Mouse (Mus musculus) liver, embryonic 11.5 days (tissue): ENCODE results near the gene Ugt1a10. TPM values are rescaled to one million over a fixed set of nuclear protein-coding genes. Genes with fewer than 3 reads are reported as not detected.
"Not testable (repeated sequence)": the region's sequence is repeated elsewhere in the genome, so short reads cannot be mapped to it uniquely, and the experiment has no call there.

Source experiments
- ATAC-seq: fragments of 200-750 bp; cut with Nextera tagmentation; replicated peaks from 2 replicates; pipeline ENCODE4 v1.8.0; 2017; ENCODE audit warnings: moderate number of reproducible peaks, mild to moderate bottlenecking, moderate TSS enrichment, moderate library complexity; ENCODE audit not compliant: low FRiP score
- DNase-seq: peaks from one replicate; pipeline ENCODE4 v3.0.0-alpha.2; 2017; ENCODE audit warnings: low spot score
- H3K27ac ChIP-seq: fragments of 300-500 bp; sonication (generic); 2 replicates; pipeline ENCODE4 v1.5.1; 2014; ENCODE audit warnings: mild to moderate bottlenecking, low read depth, low read length, control low read depth
- H3K27me3 ChIP-seq: fragments of 300-500 bp; sonication (generic); replicated peaks from 2 replicates; pipeline ENCODE4 v1.6.1; 2014; ENCODE audit warnings: low read length, mixed read lengths; ENCODE audit not compliant: control insufficient read depth, insufficient read depth
- H3K36me3 ChIP-seq: fragments of 300-500 bp; sonication (generic); 2 replicates; pipeline ENCODE4 v1.6.1; 2014; ENCODE audit warnings: mild to moderate bottlenecking, low read length, moderate library complexity, mixed read lengths; ENCODE audit not compliant: control insufficient read depth, insufficient read depth
- H3K4me1 ChIP-seq: fragments of 300-500 bp; sonication (generic); replicated peaks from 2 replicates; pipeline ENCODE4 v1.6.1; 2014; ENCODE audit warnings: low read length, mixed read lengths; ENCODE audit not compliant: control insufficient read depth, insufficient read depth
- H3K4me2 ChIP-seq: fragments of 300-500 bp; sonication (generic); 2 replicates; pipeline ENCODE4 v1.6.1; 2014; ENCODE audit warnings: mild to moderate bottlenecking, control low read depth, moderate library complexity
- H3K4me3 ChIP-seq: fragments of 300-500 bp; sonication (generic); 2 replicates; pipeline ENCODE4 v1.5.1; 2014; ENCODE audit warnings: low read depth, low read length, control low read depth
- H3K9ac ChIP-seq: fragments of 300-500 bp; sonication (generic); 2 replicates; pipeline ENCODE4 v1.6.1; 2014; ENCODE audit warnings: low read depth, low read length, control low read depth
- H3K9me3 ChIP-seq: fragments of 300-500 bp; sonication (generic); 2 replicates; pipeline ENCODE4 v1.6.1; 2016; ENCODE audit warnings: low read length, inconsistent platforms, mixed read lengths; ENCODE audit not compliant: control insufficient read depth
- WGBS: fragments of 180-500 bp; shearing (Covaris S2); extraction: QIAGEN DNeasy Blood & Tissue Kit; methylation state at CpG from one replicate; pipeline ENCODE4 v1.1.7; 2014; 5-methylcytosine and 5-hydroxymethylcytosine counted together
- polyA plus RNA-seq: library from polyadenylated mRNA; unstranded; fragments of >200 nt; fragmentation: Nextera tagmentation; extraction: Ambion mirVana; gene quantifications from 2 replicates; pipeline ENCODE4 v1.2.1, GENCODE M21; 2014

Gene Ugt1a10
- polyA plus RNA-seq, 1 experiment from 2014 or later: not detected

- H3K9ac ChIP-seq, H3K4me2 ChIP-seq, DNase-seq, H3K4me3 ChIP-seq, H3K4me1 ChIP-seq, H3K27me3 ChIP-seq, H3K36me3 ChIP-seq, H3K9me3 ChIP-seq, ATAC-seq, H3K27ac ChIP-seq: not testable (repeated sequence)
- 76% methylated on average over 4 of the region's 4 CpGs for WGBS
Measured at GRCm38 (mm10) chr1:88125827-88126360, 70.7 kb downstream of the Ugt1a10 start.

- not testable (repeated sequence) for H3K27me3 ChIP-seq, ATAC-seq, H3K4me2 ChIP-seq, H3K9me3 ChIP-seq, H3K9ac ChIP-seq, H3K4me1 ChIP-seq, H3K27ac ChIP-seq, H3K4me3 ChIP-seq, DNase-seq, H3K36me3 ChIP-seq
- WGBS: 69% methylated on average over 2 of the region's 2 CpGs
Measured at GRCm38 (mm10) chr1:88129091-88129490, 73.9 kb downstream of the Ugt1a10 start.

GRCm38 (mm10) chr1:88130223-88130622 lies 75.0 kb downstream of the Ugt1a10 start:
- H3K9ac ChIP-seq, H3K4me2 ChIP-seq, H3K4me1 ChIP-seq, H3K27me3 ChIP-seq, H3K9me3 ChIP-seq, ATAC-seq, DNase-seq, H3K36me3 ChIP-seq, H3K27ac ChIP-seq, H3K4me3 ChIP-seq: not testable (repeated sequence)
- WGBS: 90% methylated on average over 1 of the region's 1 CpGs

GRCm38 (mm10) chr1:88133908-88134456 lies 78.8 kb downstream of the Ugt1a10 start:
- DNase-seq (no peak), ATAC-seq (no peak)
- H3K4me2 ChIP-seq: no peak overlapping the region
- no peak overlapping the region for H3K9ac ChIP-seq
- H3K27ac ChIP-seq: no peak overlapping the region
- no peaks in the 10 kb centered on the region for H3K9me3 ChIP-seq
- no peaks in the 10 kb centered on the region for H3K36me3 ChIP-seq
- 0 out of 2 replicates have a peak, but pooled peaks cover 2% of the 10 kb centered on the region for H3K4me1 ChIP-seq
- no peaks in the 10 kb centered on the region for H3K27me3 ChIP-seq
- WGBS: 69% methylated on average over 3 of the region's 3 CpGs
- no peak overlapping the region for H3K4me3 ChIP-seq

- WGBS: 36% methylated on average over 5 of the region's 5 CpGs
- not testable (repeated sequence) for H3K9me3 ChIP-seq, H3K4me1 ChIP-seq, H3K4me3 ChIP-seq, H3K27ac ChIP-seq, H3K27me3 ChIP-seq, ATAC-seq, H3K4me2 ChIP-seq, DNase-seq, H3K36me3 ChIP-seq, H3K9ac ChIP-seq
Measured at GRCm38 (mm10) chr1:88134457-88135011, 79.3 kb downstream of the Ugt1a10 start, which contains the start of gene Ugt1a6a. Gene Ugt1a6a (plus strand): TSS chr1:88134809.

GRCm38 (mm10) chr1:88135229-88135904 lies 80.2 kb downstream of the Ugt1a10 start:
- not testable (repeated sequence) for H3K4me3 ChIP-seq, H3K4me1 ChIP-seq, H3K9me3 ChIP-seq, DNase-seq, H3K27me3 ChIP-seq, H3K4me2 ChIP-seq, H3K27ac ChIP-seq, ATAC-seq, H3K36me3 ChIP-seq, H3K9ac ChIP-seq
- 90% methylated on average over 5 of the region's 6 CpGs for WGBS

GRCm38 (mm10) chr1:88136646-88137045 lies 81.5 kb downstream of the Ugt1a10 start:
- Histone ChIP-seq H3K9me3 (no peaks in the 10 kb centered on the region), H3K4me1 (0 out of 2 replicates have a peak, but pooled peaks cover 2% of the 10 kb centered on the region), H3K4me2 (no peak overlapping the region), H3K9ac (no peak overlapping the region), H3K27ac (no peak overlapping the region), H3K27me3 (no peaks in the 10 kb centered on the region), H3K4me3 (no peak overlapping the region), H3K36me3 (no peaks in the 10 kb centered on the region)
- DNase-seq (no peak), ATAC-seq (no peak)
- WGBS: 79% methylated on average over 2 of the region's 2 CpGs

- H3K4me2 ChIP-seq: no peak overlapping the region
- ATAC-seq: no peak
- 85% methylated on average over 3 of the region's 3 CpGs for WGBS
Measured at GRCm38 (mm10) chr1:88137264-88137663, 82.1 kb downstream of the Ugt1a10 start.

More at GRCm38 (mm10) chr1:88137264-88137663, 82.1 kb downstream of the Ugt1a10 start:
- H3K9ac ChIP-seq: no peak overlapping the region
- no peak overlapping the region for H3K27ac ChIP-seq
- no peaks in the 10 kb centered on the region for H3K27me3 ChIP-seq
- 0 out of 2 replicates have a peak, but pooled peaks cover 2% of the 10 kb centered on the region for H3K4me1 ChIP-seq
- no peaks in the 10 kb centered on the region for H3K36me3 ChIP-seq
- H3K4me3 ChIP-seq: no peak overlapping the region
- no peaks in the 10 kb centered on the region for H3K9me3 ChIP-seq
- no peak for DNase-seq
